Comparison of ENCODE assay signal across 18 mouse cellular contexts in the genomic region with DNA sequence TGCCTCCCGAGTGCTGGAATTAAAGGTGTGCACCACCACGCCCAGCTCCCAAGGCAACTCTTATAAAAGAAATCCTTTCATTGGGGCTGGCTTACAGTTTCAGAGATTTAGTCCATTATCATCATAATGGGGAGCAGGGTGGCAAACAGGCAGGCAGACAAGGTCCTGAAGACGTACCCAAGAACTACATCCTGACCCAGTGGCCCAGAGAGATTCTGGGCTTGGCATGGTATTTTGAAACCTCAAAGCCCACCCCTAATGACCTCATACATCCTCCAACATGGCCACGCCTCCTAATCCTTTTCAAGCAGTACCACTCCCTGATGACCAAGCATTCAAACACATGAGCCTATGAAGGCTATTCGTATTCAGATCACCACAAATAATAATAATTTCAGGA.
"Had no signal": no experiment of that assay in that cellular context is flagged by ENCODE, and none has a peak within 500 bp of the region (broad histone marks: within the 10 kb centered on the region; RNA-seq: fewer than 3 reads in every experiment).

No protein-coding gene starts in this region.

- H3K9ac ChIP-seq: lung, embryonic 14.5 days; midbrain, embryonic 12.5 days; neural tube, embryonic 13.5 days; neural tube, embryonic 15.5 days had no signal

- H3K9me3 ChIP-seq: neural tube, embryonic 15.5 days had no signal

- H3K4me2 ChIP-seq: lung, embryonic 14.5 days; midbrain, embryonic 12.5 days; neural tube, embryonic 13.5 days; neural tube, embryonic 15.5 days had no signal

- H3K36me3 ChIP-seq: midbrain, embryonic 10.5 days; midbrain, embryonic 12.5 days; neural tube, embryonic 13.5 days; neural tube, embryonic 15.5 days had no signal

- DNase-seq: lung, embryonic 14.5 days; lung, postnatal 10 days; lung, postnatal 4 days; midbrain, embryonic 14.5 days; retina, postnatal 1 day; right cerebral cortex, adult 18-20 months; right cerebral cortex, postnatal 25 days; right cerebral cortex, postnatal 4 days; spleen, adult 18-20 months; thymus, adult 18-20 months; thymus, postnatal 14 days; thymus, postnatal 36 days had no signal

- H3K27me3 ChIP-seq: neural tube, embryonic 13.5 days; neural tube, embryonic 15.5 days had no signal

- H3K4me3 ChIP-seq: midbrain, embryonic 10.5 days; midbrain, embryonic 12.5 days; myocyte; neural tube, embryonic 13.5 days; neural tube, embryonic 15.5 days had no signal

- H3K27ac ChIP-seq: midbrain, embryonic 10.5 days; midbrain, embryonic 12.5 days; neural tube, embryonic 13.5 days; neural tube, embryonic 15.5 days had no signal

- ATAC-seq: midbrain, embryonic 16.5 days had no signal
